Mouse (Mus musculus) kidney, adult 11 months (tissue): ENCODE data around the gene Gm973.

Source experiments
- DNase-seq: peaks from one replicate; pipeline ENCODE4 v3.0.0; 2022

Gene Gm973

GRCm38 (mm10) chr1:59516026-59516917, at the start of gene Gm973:
Gene Gm973 (plus strand): TSS chr1:59516264.
- DNase-seq = no peak

GRCm38 (mm10) chr1:59469170-59469569, 46.9 kb upstream of the Gm973 start:
- DNase-seq = no peak

DNA sequence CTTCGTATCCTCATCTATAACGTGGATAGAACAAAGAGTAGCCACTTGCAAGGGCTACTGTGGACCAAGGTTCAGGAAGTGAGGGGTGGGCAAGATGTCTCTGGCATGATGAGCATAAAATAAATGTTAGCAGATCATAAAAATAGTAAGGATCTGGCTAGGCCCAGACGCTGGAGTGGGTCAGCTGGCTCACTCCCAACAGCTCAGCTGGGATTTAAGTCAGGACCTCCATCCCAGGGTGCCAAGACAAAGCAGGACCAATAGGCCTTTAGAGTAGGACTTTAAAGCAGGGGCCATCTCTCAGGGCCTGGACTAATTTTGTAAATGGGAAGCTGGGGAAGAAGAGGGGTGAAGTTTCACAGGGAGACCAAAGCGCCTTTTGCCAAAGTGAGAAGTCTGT, 45.3 kb upstream of the Gm973 start:
- no peak for DNase-seq

GRCm38 (mm10) chr1:59472368-59473180, 43.5 kb upstream of the Gm973 start:
- no peak for DNase-seq

DNA sequence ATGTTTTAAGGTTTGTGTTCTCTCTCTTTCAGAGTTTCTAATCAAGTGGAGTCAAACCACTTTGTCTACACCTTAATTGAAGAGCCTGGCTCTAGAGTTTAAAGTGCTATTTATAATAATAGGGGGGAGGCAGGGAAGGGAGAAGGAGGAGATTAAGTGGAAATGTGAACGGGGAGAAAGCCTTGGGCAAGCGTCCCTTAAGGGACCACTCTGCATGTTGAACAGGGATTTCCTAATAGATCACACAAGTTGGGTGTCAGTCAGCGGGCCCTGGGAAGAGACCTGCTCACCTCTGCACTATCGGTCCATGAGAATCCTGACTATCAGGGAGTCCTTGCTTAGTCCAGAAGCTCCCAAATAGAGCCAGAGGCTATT, 42.9 kb upstream of the Gm973 start:
- no peak for DNase-seq

- peak; percentile 12 for DNase-seq
These were observed 40.4 kb upstream of the Gm973 start for GRCm38 (mm10) chr1:59475618-59476017.

- no peak for DNase-seq
These were observed 37.2 kb upstream of the Gm973 start for GRCm38 (mm10) chr1:59478911-59479310.

- DNase-seq = peak; percentile 17
These were observed 35.1 kb upstream of the Gm973 start for GRCm38 (mm10) chr1:59480821-59481455.

DNA sequence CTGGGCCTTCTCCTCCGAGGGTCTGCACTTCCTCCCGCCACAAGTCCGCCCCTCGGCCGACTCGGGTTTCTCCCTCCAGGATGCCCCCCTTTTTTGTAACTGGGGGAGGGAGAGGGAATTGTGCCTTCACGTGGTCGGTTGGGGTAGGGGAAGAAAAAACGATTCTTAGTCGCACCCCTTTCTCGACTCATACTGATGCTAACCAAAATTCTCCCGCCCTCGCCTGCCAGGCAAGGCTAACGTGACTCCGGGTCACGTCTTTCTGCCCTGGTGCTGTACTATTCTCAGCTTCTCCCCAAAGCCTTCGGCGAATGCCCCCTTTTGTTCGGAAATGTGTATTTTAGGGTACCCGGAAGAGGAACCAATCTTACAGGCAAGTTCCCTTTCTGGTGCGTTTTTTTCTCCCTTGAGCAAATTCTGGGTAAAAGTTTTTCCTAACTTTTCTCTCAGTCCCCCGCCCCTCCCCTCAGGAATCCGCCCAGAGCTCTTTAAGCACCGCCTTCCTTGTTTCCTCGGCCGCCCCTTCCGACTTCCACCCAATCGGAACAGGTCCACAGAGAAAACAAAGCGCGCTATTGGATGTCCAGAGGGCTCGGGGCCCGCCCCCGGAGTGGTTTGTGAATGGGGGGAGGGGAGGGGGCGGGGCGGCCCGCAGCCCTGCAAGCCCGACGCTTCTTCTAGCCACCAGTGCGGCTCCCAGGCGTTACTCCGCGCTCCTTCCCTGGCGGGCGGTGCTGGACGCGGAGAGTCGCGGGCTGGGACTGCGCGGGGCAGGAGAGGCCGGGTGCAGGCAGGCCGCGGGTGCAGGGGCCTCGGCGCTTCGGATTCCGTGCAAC, 34.4 kb upstream of the Gm973 start:
- DNase-seq = peak; percentile 96

DNA sequence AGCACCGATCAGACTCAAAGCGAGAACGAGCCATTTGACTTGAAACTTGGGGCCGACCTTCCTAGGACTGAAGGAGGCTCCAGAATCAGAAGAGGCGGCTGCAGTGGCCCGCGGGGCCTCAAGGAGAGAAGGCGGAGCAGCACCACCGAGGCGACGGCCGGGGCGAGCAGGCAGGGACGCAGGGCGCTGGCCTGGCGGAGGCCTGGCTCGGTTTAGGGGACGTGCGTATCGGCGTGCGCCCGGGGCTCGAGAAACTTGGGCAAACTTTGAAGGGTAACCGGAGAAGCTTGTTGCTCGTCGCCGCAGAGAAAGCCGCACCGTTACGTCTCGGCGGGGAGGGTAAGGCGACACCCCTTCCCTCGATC, 33.8 kb upstream of the Gm973 start, which contains the start of gene Fzd7:
TSS of gene Fzd7 (plus strand) at position 94 of the 365 bp plus-strand sequence.
- DNase-seq = no peak

DNA sequence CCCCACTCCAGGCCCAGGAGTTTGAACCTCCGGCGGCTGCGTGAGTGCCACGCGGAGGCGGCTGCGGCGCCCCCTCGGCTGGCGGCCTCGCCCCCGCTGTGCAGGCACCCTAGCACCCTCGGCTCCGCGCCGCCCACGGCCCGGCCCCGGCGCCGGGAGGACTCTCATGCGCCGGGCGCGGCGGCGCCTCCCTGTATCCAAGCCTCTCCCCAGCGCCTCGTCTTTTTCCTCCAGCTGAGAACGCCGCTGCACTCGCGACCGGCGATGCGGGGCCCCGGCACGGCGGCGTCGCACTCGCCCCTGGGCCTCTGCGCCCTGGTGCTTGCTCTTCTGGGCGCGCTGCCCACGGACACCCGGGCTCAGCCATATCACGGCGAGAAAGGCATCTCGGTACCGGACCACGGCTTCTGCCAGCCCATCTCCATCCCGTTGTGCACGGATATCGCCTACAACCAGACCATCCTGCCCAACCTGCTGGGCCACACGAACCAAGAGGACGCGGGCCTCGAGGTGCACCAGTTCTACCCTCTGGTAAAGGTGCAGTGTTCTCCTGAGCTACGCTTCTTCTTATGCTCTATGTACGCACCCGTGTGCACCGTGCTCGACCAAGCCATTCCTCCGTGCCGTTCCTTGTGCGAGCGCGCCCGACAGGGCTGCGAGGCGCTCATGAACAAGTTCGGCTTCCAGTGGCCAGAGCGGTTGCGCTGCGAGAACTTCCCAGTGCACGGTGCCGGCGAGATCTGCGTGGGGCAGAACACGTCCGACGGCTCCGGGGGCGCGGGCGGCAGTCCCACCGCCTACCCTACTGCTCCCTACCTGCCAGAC, 33.2 kb upstream of the Gm973 start:
- DNase-seq = peak; percentile 30

DNA sequence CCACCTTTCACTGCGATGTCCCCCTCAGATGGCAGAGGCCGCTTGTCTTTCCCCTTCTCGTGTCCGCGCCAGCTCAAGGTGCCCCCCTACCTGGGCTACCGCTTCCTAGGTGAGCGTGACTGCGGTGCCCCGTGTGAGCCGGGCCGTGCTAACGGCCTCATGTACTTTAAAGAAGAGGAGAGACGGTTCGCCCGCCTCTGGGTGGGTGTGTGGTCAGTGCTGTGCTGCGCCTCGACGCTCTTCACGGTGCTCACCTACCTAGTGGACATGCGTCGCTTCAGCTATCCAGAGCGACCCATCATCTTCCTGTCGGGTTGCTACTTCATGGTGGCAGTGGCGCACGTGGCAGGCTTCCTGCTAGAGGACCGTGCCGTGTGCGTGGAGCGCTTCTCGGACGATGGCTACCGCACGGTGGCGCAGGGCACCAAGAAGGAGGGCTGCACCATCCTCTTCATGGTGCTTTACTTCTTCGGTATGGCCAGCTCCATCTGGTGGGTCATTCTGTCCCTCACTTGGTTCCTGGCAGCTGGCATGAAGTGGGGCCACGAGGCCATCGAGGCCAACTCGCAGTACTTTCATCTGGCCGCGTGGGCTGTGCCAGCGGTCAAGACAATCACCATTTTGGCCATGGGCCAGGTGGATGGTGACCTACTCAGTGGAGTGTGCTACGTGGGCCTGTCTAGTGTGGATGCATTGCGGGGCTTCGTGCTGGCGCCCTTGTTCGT, 32.4 kb upstream of the Gm973 start:
- DNase-seq = peak; percentile 53

GRCm38 (mm10) chr1:59484314-59484713, 31.8 kb upstream of the Gm973 start:
- no peak for DNase-seq

- no peak for DNase-seq
These were observed 31.0 kb upstream of the Gm973 start for GRCm38 (mm10) chr1:59484791-59485785.

DNA sequence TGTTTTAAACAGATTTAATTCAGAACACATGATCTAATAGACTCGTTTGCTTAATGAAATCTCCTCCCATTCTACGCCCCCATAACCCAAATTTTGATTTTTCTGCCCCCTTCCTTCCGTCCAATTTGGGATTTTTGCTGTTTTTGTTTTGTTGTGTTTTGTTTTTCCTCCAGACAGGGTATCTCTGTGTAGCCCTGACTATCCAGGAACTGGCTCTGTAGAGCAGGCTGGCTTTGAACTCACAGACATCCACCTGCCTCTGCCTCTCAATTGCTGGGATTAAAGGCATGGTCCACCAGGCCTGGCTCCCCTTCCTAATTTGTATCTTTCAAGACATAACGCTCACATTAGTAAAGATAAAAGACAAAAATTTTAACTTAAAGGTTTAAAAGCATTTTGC, 30.3 kb upstream of the Gm973 start:
- no peak for DNase-seq

DNA sequence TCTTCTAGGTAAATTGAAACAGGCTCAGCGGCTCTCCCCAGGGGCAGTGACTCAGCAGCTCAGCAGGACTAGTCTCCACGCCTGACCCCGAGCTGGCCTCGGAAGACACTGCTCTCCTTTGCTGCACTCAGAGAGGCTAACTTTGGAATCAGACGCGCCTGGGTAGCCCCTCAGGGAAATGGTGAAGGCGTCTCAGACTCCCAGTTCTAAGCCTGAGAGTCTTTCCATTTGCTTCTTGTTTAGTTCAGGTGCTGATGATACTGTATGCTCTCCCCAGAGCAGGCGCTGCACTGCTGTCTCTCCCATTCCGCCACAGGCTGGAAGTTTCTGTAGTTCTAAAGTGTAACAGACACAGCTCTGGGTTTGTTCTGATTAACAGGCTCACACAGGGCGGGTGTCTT, 28.4 kb upstream of the Gm973 start:
- DNase-seq = peak; percentile 44

- DNase-seq = no peak
These were observed 27.6 kb upstream of the Gm973 start for GRCm38 (mm10) chr1:59488481-59488880.

DNA sequence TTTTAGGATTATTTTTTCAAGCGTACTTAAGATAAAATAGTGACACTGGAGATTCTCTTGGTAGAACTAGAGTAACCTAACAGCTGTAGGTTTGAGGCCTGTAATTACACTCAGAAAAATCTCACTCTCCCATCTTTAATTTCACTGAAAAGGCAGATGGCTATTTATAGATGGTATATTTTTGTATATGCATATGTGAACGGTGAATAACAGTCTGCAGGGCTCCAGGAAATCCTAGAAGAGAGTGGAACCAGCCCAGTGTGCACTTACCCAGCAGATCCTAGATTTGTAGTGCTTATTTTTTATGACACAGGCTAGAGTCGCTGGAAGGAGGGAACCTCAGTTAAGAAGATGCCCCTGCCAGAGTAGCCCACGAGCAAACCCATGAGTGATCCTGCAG, 27.1 kb upstream of the Gm973 start:
- DNase-seq = no peak

DNA sequence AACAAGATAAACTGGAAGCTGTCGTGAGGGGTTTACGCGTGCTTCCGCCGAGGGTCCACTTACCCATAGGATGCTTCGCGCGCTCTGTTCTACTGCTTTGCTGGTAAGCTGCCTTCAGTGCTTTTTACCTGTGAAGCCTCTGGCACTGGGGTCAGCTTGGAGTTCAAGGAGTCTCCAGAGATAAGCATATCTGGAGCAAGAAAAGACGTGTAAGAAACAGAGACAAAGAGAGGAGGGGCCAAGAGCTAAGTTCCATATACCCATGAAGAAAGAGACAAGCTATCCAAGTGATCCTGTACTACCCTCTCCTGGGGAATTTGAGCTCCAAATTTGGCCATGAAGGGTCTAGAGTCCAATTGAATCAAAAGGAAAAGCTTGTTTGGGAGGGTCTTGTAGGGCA, 24.5 kb upstream of the Gm973 start:
- DNase-seq = no peak

GRCm38 (mm10) chr1:59492432-59492831, 23.6 kb upstream of the Gm973 start:
- no peak for DNase-seq
